Mouse (Mus musculus): ENCODE data around the gene Foxl1. TPM values are rescaled to one million over a fixed set of nuclear protein-coding genes. Genes with fewer than 3 reads are reported as not detected.

The Foxl1 gene
- total RNA-seq, 2 experiments from 2014 or later, result 0.29 TPM; not detected in 1

DNA sequence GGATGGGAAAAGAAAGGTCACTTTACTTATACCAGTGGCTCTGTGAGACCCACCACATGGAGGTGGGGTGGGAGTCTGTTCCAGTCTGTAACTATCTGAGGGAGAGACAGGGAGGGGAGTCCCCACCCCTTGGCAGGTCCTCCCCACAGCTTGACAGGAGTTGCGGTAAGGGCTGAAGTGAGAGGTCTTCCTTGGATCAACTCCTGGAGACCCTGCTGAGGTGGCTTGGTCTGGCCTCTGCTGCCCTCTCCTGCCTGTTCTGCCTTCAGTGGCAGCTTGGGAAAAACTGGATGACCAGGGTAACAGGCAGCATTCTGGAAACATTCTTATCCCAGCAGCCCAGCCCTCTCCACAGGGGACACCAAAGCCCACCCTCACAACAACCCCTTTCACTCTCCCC is 37.0 kb upstream of the Foxl1 start:
- intact Hi-C loops (cut with DNase I), result loop anchor here (5.0 kb wide), 1 partner anchor 413 kb away; no protein-coding TSS in a partner anchor
- DNase-seq (ENCODE audit: low spot score in 2 of 2), result no peak

DNA sequence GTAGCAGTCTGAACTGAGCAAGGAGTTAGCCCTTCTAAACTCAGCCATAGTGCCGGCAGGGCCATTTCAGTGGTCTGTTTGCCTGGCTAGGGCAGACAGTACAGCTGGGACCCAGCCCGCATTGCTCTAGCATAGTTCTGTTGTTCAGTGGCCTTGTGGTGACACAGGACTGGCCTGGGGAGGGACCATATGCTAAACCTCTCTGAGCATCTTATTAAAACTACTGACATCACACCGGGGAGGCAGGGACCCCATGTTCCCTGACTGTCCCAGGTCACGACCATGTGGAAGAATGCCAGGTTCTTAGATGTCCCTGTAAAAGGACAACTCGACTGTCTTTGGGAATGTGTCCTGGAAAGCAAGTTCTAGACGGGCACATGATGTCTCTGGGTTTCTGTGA is 35.6 kb upstream of the Foxl1 start:
- no peak for DNase-seq (ENCODE audit: low spot score in 2 of 2)
- intact Hi-C loops (cut with DNase I), result loop anchor here (1.0 to 5.0 kb wide), 2 partner anchors 271 to 415 kb away; no protein-coding TSS in a partner anchor

- DNase-seq (ENCODE audit: low spot score in 2 of 2), result peak; percentile 70 to 80
- intact Hi-C loops (cut with DNase I), result loop anchor here (1.0 to 5.0 kb wide), 2 partner anchors 271 to 415 kb away; no protein-coding TSS in a partner anchor
These were observed 35.1 kb upstream of the Foxl1 start for GRCm38 (mm10) chr8:121092627-121093026.

- no peak for DNase-seq (ENCODE audit: low spot score in 2 of 2)
- intact Hi-C loops (cut with DNase I), result loop anchor here (5.0 kb wide), 1 partner anchor 416 kb away; no protein-coding TSS in a partner anchor
These were observed 34.2 kb upstream of the Foxl1 start for GRCm38 (mm10) chr8:121093496-121093895.

GRCm38 (mm10) chr8:121104049-121104818 is 23.5 kb upstream of the Foxl1 start:
- intact Hi-C loops (cut with DNase I), result no loop called here
- DNase-seq (ENCODE audit: low spot score in 2 of 2), result peak; percentile 53 to 59

GRCm38 (mm10) chr8:121107668-121108656 is 19.8 kb upstream of the Foxl1 start, which contains the start of gene Mthfsd:
Mthfsd (minus strand) TSS chr8:121108392.
- intact Hi-C loops (cut with DNase I), result no loop called here
- peak; percentile 99 for DNase-seq (ENCODE audit: low spot score in 2 of 2)

DNA sequence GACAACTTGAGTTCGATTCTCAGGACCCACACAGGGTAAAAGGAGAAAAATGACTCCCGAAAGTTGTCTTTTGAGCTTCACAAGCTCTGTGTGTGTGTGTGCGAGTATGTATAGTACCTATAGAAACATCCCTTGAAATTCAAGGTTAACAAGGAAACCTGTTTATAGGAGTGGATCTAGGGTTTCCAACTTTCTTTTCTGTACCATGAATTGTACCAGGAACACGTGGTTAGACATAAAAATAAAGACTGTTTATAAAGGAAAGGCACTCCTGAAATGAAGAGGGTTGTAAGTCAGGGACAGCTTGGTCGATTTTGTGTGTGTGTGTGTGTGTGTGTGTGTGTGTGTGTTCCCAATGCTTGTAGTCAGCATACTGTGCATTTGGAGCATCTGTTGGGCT is 19.1 kb upstream of the Foxl1 start:
- no peak for DNase-seq (ENCODE audit: low spot score in 2 of 2)
- intact Hi-C loops (cut with DNase I), result no loop called here

DNA sequence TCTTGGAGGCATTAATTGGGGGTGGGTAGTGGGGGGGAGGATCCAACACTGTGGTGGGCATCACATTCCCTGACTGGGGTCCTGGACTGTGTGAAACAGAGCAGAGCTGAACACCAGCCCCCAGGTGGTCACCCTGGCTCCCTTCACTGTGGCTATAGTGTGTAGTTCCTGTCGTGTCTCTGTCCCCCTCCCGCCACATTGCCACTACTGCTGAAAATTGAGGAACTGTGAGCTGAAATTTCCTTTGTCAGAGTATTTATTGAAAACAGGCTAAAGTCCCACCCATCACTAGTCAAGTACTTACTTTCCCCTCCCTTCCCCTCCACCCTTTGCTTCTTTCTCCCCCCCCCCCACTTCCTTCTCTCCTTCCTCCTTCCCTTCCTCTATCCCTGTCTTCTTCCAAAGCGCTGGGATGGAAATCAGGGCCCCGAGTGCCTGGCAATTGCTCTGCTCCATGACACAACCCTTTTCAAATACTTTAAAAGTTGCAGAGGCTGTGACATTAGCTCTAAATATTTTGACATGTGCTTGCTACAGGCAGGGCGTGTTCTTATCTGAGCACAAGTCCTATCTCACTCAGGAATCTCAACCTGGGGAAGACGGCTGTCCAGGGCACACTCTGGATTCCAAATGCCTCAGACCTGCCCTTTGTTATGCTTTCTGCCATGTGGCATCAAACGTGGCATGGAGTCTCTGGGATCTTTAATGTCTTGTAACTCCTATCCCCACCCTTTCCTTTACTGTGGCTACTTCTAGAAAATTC is 16.4 kb upstream of the Foxl1 start:
- DNase-seq (ENCODE audit: low spot score in 2 of 2), result no peak
- intact Hi-C loops (cut with DNase I), result loop anchor here (5.0 kb wide), 1 partner anchor 466 kb away; the partner anchor contains the start of gene Fbxo31

GRCm38 (mm10) chr8:121113261-121113660 is 14.5 kb upstream of the Foxl1 start:
- DNase-seq (ENCODE audit: low spot score in 2 of 2), result peak; percentile 95 to 96
- intact Hi-C loops (cut with DNase I), result loop anchor here (1.0 to 5.0 kb wide), 3 partner anchors 280 to 464 kb away; partner anchors contain the start of gene Fbxo31

DNA sequence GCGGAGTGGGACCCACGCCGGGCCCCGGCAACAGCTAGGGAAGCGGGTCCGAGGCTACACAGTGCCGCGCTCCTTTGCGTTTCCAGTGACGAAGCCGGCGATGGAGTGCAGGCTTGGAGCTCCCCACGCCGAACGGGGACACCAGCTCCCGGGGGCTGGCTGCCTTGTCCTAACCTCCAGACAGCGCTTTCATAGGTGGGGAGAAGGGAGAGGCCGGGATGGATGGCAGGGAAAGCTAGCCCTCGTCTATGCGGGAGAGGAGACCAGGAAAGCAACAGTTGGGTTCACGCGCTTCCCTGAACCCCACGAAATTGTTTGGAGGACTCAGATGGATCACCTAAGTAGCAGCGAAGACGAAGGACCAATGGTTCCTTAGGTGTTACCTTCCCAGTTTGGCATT is 12.6 kb upstream of the Foxl1 start:
- no peak for DNase-seq (ENCODE audit: low spot score in 2 of 2)
- intact Hi-C loops (cut with DNase I), result loop anchor here (5.0 kb wide), 1 partner anchor 38 kb away; no protein-coding TSS in a partner anchor

DNA sequence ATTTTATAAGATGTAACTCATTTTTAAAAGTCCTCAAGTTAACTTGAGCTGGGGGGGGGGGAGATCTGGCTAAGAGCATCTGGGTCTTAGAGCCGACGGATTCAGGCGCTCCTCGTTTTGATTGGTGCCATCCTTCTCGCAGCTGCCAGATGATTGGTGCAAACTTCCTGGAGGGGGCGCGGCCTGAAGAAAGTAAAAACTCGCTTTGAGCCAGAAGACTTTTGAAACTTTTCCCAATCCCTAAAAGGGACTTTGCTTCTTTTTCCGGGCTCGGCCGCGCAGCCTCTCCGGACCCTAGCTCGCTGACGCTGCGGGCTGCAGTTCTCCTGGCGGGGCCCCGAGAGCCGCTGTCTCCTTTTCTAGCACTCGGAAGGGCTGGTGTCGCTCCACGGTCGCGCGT is 11.8 kb upstream of the Foxl1 start, which contains the start of gene Foxc2:
Gene Foxc2, plus strand, starts transcription at position 224 of the 400 bp plus-strand sequence.
- intact Hi-C loops (cut with DNase I), result loop anchor here (5.0 kb wide), 1 partner anchor 39 kb away; no protein-coding TSS in a partner anchor
- peak; percentile 19 to 60 for DNase-seq (ENCODE audit: low spot score in 2 of 2)

DNA sequence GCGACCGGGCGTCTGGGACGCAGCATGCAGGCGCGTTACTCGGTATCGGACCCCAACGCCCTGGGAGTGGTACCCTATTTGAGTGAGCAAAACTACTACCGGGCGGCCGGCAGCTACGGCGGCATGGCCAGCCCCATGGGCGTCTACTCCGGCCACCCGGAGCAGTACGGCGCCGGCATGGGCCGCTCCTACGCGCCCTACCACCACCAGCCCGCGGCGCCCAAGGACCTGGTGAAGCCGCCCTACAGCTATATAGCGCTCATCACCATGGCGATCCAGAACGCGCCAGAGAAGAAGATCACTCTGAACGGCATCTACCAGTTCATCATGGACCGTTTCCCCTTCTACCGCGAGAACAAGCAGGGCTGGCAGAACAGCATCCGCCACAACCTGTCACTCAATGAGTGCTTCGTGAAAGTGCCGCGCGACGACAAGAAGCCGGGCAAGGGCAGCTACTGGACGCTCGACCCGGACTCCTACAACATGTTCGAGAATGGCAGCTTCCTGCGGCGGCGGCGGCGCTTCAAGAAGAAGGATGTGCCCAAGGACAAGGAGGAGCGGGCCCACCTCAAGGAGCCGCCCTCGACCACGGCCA is 11.1 kb upstream of the Foxl1 start:
- no peak for DNase-seq (ENCODE audit: low spot score in 2 of 2)
- intact Hi-C loops (cut with DNase I), result loop anchor here (5.0 kb wide), 1 partner anchor 39 kb away; no protein-coding TSS in a partner anchor

DNA sequence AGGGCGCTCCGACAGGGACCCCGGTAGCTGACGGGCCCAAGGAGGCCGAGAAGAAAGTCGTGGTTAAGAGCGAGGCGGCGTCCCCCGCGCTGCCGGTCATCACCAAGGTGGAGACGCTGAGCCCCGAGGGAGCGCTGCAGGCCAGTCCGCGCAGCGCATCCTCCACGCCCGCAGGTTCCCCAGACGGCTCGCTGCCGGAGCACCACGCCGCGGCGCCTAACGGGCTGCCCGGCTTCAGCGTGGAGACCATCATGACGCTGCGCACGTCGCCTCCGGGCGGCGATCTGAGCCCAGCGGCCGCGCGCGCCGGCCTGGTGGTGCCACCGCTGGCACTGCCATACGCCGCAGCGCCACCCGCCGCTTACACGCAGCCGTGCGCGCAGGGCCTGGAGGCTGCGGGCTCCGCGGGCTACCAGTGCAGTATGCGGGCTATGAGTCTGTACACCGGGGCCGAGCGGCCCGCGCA is 10.5 kb upstream of the Foxl1 start:
- no peak for DNase-seq (ENCODE audit: low spot score in 2 of 2)
- intact Hi-C loops (cut with DNase I), result loop anchor here (5.0 kb wide), 1 partner anchor 40 kb away; no protein-coding TSS in a partner anchor

GRCm38 (mm10) chr8:121117906-121118305 is 9.8 kb upstream of the Foxl1 start:
- no peak for DNase-seq (ENCODE audit: low spot score in 2 of 2)
- intact Hi-C loops (cut with DNase I), result loop anchor here (5.0 kb wide), 1 partner anchor 41 kb away; no protein-coding TSS in a partner anchor

- intact Hi-C loops (cut with DNase I), result loop anchor here (5.0 kb wide), 1 partner anchor 42 kb away; no protein-coding TSS in a partner anchor
- no peak for DNase-seq (ENCODE audit: low spot score in 2 of 2)
These were observed 8.9 kb upstream of the Foxl1 start for GRCm38 (mm10) chr8:121118634-121119420.

GRCm38 (mm10) chr8:121119635-121120455 is 7.9 kb upstream of the Foxl1 start:
- intact Hi-C loops (cut with DNase I), result loop anchor here (5.0 kb wide), 1 partner anchor 43 kb away; no protein-coding TSS in a partner anchor

More at GRCm38 (mm10) chr8:121119635-121120455, 7.9 kb upstream of the Foxl1 start:
- no peak for DNase-seq (ENCODE audit: low spot score in 2 of 2)

Measured in left cerebral cortex, postnatal 36 days (tissue).